Mouse (Mus musculus): ENCODE results near the gene Bbs9. TPM values are rescaled to one million over a fixed set of nuclear protein-coding genes. Genes with fewer than 3 reads are reported as not detected.

Bbs9 gene
- polyA plus RNA-seq, 1 experiment = 12.7 TPM

GRCm38 (mm10) chr9:22690234-22690633, 214.7 kb downstream of the Bbs9 start:
- Histone ChIP-seq H3K4me1 (ENCODE audit: control insufficient read depth, insufficient read depth, low read length) (no peaks in the 10 kb centered on the region), H3K36me3 (ENCODE audit: control insufficient read depth, insufficient read depth, low read length) (no peaks in the 10 kb centered on the region), H3K27ac (ENCODE audit: insufficient read depth, low read depth, low read length) (no peak overlapping the region), H3K27me3 (replicated peaks; ENCODE audit: control insufficient read depth, insufficient read depth, low read length) (no peaks in the 10 kb centered on the region), H3K4me3 (ENCODE audit: insufficient read depth, low read depth, low read length) (no peak overlapping the region)
- no peak for DNase-seq
- TF ChIP-seq CTCF (conservative IDR thresholded peaks at IDR 0.05; ENCODE audit: insufficient read depth, insufficient read length, low read depth, low read length) (no peak), POLR2A (IDR thresholded peaks at IDR 0.05; ENCODE audit: low read depth, low read length) (no peak)
- 71% methylated on average over 7 of the region's 7 CpGs for WGBS

GRCm38 (mm10) chr9:22695392-22695791, 219.9 kb downstream of the Bbs9 start:
- no peak overlapping the region for H3K4me3 ChIP-seq (ENCODE audit: insufficient read depth, low read depth, low read length)
- no peak overlapping the region for H3K27ac ChIP-seq (ENCODE audit: insufficient read depth, low read depth, low read length)
- DNase-seq = no peak
- no peak; the same call in 1 of the 2 replicates for TF ChIP-seq CTCF (conservative IDR thresholded peaks at IDR 0.05; ENCODE audit: insufficient read depth, insufficient read length, low read depth, low read length)
- TF ChIP-seq POLR2A (IDR thresholded peaks at IDR 0.05; ENCODE audit: low read depth, low read length) = no peak
- H3K4me1 ChIP-seq (ENCODE audit: control insufficient read depth, insufficient read depth, low read length) = no peaks in the 10 kb centered on the region
- H3K27me3 ChIP-seq (replicated peaks; ENCODE audit: control insufficient read depth, insufficient read depth, low read length) = no peaks in the 10 kb centered on the region
- 92% methylated on average over 4 of the region's 4 CpGs for WGBS
- H3K36me3 ChIP-seq (ENCODE audit: control insufficient read depth, insufficient read depth, low read length) = no peaks in the 10 kb centered on the region

DNA sequence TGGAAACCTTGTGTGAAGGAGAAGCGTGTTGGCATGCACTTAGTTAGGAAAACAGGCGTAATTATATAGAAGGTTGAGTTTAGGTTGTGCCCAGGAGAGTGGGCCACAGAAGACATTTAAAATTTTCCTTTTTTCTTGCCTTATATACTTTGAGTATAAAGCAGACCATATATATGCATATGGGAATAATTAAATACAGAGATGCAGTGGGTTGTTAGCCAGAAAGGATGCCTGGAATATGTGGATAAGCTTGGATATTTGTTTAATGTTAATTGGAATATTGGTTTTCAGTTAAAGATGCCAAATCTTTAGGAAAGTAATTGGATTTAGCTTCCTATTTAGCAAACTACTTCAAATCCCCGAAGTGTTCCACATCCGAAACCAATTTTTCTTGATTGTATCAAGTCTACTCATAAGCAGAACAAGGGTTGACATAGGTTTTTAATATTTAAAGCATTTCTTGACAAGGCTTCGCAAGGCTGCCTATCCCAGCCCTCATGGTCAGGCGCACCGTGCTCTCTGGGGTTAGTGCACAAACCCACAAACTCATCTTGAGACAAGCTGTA, 221.4 kb downstream of the Bbs9 start:
- no peak for TF ChIP-seq POLR2A (IDR thresholded peaks at IDR 0.05; ENCODE audit: low read depth, low read length)
- TF ChIP-seq CTCF (conservative IDR thresholded peaks at IDR 0.05; ENCODE audit: insufficient read depth, insufficient read length, low read depth, low read length) = no peak
- Histone ChIP-seq H3K4me3 (ENCODE audit: insufficient read depth, low read depth, low read length) (no peak overlapping the region), H3K36me3 (ENCODE audit: control insufficient read depth, insufficient read depth, low read length) (no peaks in the 10 kb centered on the region), H3K4me1 (ENCODE audit: control insufficient read depth, insufficient read depth, low read length) (no peaks in the 10 kb centered on the region), H3K27me3 (replicated peaks; ENCODE audit: control insufficient read depth, insufficient read depth, low read length) (no peaks in the 10 kb centered on the region), H3K27ac (ENCODE audit: insufficient read depth, low read depth, low read length) (no peak overlapping the region)
- no peak for DNase-seq
- WGBS = 96% methylated on average over 7 of the region's 7 CpGs

DNA sequence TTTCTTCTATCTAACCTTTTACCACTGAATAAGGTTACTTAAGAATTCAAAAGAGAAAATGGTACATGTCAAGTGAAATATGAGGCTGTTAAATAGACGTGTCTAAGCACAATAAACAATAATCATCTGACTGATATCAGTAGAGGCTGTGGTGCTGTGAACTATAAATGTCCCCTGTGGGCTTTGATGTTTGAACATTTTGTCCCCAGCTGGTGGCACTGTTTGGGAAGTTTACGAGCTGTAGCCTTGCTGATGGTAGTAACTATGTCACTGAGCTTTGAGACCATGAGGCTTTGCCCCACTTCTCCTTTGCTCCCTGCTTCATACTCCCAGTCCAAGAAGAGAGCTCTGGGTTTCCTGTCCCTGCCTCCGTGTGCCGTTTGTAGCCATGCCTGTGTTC, 222.3 kb downstream of the Bbs9 start:
- WGBS = 53% methylated on average over 4 of the region's 4 CpGs
- Histone ChIP-seq H3K36me3 (ENCODE audit: control insufficient read depth, insufficient read depth, low read length) (no peaks in the 10 kb centered on the region), H3K4me1 (ENCODE audit: control insufficient read depth, insufficient read depth, low read length) (no peaks in the 10 kb centered on the region), H3K27me3 (replicated peaks; ENCODE audit: control insufficient read depth, insufficient read depth, low read length) (no peaks in the 10 kb centered on the region), H3K4me3 (ENCODE audit: insufficient read depth, low read depth, low read length) (no peak overlapping the region), H3K27ac (ENCODE audit: insufficient read depth, low read depth, low read length) (no peak overlapping the region)
- no peak for TF ChIP-seq POLR2A (IDR thresholded peaks at IDR 0.05; ENCODE audit: low read depth, low read length)
- TF ChIP-seq CTCF (conservative IDR thresholded peaks at IDR 0.05; ENCODE audit: insufficient read depth, insufficient read length, low read depth, low read length) = no peak
- no peak for DNase-seq

- 26% methylated on average over 1 of the region's 1 CpGs for WGBS
- H3K27me3 ChIP-seq (replicated peaks; ENCODE audit: control insufficient read depth, insufficient read depth, low read length) = no peaks in the 10 kb centered on the region
- H3K27ac ChIP-seq (ENCODE audit: insufficient read depth, low read depth, low read length) = no peak overlapping the region
- H3K36me3 ChIP-seq (ENCODE audit: control insufficient read depth, insufficient read depth, low read length) = no peaks in the 10 kb centered on the region
- no peak overlapping the region for H3K4me3 ChIP-seq (ENCODE audit: insufficient read depth, low read depth, low read length)
- DNase-seq = no peak
- TF ChIP-seq CTCF (conservative IDR thresholded peaks at IDR 0.05; ENCODE audit: insufficient read depth, insufficient read length, low read depth, low read length) = no peak
- no peak for TF ChIP-seq POLR2A (IDR thresholded peaks at IDR 0.05; ENCODE audit: low read depth, low read length)
- no peaks in the 10 kb centered on the region for H3K4me1 ChIP-seq (ENCODE audit: control insufficient read depth, insufficient read depth, low read length)
Measured at GRCm38 (mm10) chr9:22698501-22698900, 223.0 kb downstream of the Bbs9 start.

DNA sequence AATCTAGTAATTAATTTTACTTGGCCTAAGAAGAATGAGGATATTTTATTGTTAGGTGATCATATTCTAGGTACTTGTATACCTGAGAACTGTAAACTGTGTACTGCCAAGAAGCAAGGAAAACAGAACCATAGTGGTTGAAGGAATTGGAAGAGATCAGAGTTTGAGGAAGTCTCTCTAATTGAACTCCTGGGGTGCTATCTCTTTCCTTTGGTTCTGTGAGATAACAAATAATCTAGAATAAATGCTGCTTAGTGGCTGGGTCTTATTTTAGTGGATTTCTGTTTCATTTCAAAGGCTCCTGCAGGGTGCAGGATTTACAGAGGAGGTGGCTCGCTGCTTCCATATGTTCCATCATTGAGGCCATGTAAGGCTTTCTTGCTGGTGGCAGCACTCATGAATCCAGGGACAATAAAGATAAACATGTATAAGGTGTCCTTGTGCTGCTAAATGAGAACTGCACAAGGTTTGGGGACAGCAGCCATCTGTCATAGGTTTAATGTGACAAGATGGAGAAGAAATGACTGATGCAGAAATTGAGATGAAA, 226.6 kb downstream of the Bbs9 start:
- DNase-seq = no peak
- no peak overlapping the region for H3K27ac ChIP-seq (ENCODE audit: insufficient read depth, low read depth, low read length)
- WGBS = 90% methylated on average over 1 of the region's 1 CpGs
- no peak overlapping the region for H3K4me3 ChIP-seq (ENCODE audit: insufficient read depth, low read depth, low read length)
- H3K27me3 ChIP-seq (replicated peaks; ENCODE audit: control insufficient read depth, insufficient read depth, low read length) = no peaks in the 10 kb centered on the region
- H3K36me3 ChIP-seq (ENCODE audit: control insufficient read depth, insufficient read depth, low read length) = no peaks in the 10 kb centered on the region
- no peaks in the 10 kb centered on the region for H3K4me1 ChIP-seq (ENCODE audit: control insufficient read depth, insufficient read depth, low read length)
- no peak for TF ChIP-seq POLR2A (IDR thresholded peaks at IDR 0.05; ENCODE audit: low read depth, low read length)
- TF ChIP-seq CTCF (conservative IDR thresholded peaks at IDR 0.05; ENCODE audit: insufficient read depth, insufficient read length, low read depth, low read length) = no peak

DNA sequence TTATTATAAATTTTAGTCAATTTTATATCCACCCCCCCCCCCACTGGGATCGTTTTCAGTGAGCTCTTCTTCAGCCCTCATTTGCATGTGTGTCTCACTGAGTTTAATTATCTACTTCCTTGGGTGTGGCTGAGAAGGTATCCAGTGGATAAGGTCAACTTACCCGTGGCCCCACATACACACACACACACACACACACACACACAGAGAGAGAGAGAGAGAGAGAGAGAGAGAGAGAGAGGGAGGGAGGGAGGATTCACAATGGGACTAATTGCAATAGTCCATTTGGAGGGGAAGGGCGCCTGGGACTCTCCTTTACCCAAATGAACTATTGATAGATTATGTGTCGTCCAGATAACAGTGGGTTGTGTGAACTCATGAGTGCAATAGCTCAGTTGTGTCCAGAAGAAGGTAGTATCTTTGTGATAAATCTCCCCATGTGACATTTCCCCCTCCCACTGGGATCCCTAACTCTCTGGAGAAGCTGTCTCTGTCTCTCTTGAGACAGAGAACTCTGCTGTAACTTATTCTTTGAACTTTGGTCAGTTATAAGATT, 227.4 kb downstream of the Bbs9 start:
- WGBS = 87% methylated on average over 4 of the region's 4 CpGs
- Histone ChIP-seq H3K27me3 (replicated peaks; ENCODE audit: control insufficient read depth, insufficient read depth, low read length) (no peaks in the 10 kb centered on the region), H3K27ac (ENCODE audit: insufficient read depth, low read depth, low read length) (no peak overlapping the region), H3K4me1 (ENCODE audit: control insufficient read depth, insufficient read depth, low read length) (no peaks in the 10 kb centered on the region), H3K36me3 (ENCODE audit: control insufficient read depth, insufficient read depth, low read length) (no peaks in the 10 kb centered on the region), H3K4me3 (ENCODE audit: insufficient read depth, low read depth, low read length) (no peak overlapping the region)
- DNase-seq = no peak
- TF ChIP-seq CTCF (conservative IDR thresholded peaks at IDR 0.05; ENCODE audit: insufficient read depth, insufficient read length, low read depth, low read length) (no peak), POLR2A (IDR thresholded peaks at IDR 0.05; ENCODE audit: low read depth, low read length) (no peak)
